ENCODE assay signal across 8 mouse cellular contexts in the genomic region with DNA sequence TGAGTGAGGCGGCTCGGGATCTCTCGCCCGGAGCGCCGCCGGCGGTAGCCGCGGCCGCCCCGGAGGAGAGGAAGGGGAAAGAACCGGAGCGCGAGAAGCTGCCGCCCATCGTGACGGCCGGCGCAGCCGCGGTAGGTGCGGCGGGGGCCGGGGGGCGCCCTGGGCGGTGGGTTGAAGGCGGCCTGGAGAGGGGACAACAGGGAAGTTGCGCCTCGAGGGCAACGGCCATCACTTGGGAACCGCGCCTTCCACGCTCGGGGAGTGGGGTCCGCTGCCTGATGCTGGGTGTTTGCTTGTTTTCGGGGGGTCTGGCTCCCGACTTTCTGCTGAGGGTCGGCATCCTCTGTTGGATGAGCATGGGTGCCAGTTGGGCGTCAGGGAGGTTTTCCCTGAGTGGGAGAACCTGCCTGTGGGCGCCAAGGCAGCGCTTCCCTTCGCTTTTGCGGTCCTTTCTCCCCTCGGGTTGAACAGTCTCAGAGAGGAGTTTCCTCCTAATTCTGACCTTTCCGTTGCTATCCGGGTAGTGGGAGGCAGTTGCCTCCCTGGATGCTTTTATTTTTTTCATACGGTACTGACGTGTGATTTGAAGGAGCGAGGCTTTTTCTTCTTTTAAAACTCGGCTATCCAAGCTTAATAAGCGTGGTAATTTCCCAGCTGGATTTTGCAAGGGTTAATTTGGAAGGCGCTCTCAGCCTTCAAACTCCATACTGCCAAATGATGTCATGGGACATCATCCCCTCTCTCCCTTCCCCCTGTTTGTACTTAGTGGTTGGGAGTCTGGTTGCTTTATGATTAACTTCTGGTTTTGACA. TPM values are rescaled to one million over a fixed set of nuclear protein-coding genes. Genes with fewer than 3 reads are reported as not detected.
A peak's percentile ranks its signal among the peaks of the same experiment; 100 is the strongest.
DNase-seq lines count a peak whose midpoint lies in the region; ATAC-seq and TF ChIP-seq lines count a peak whose summit lies in the region.

No protein-coding gene starts in this region.

- H3K4me3 ChIP-seq in CH12.LX (replicated peaks in 1 of 3; ENCODE audit: low read depth in 2 of 3, low read length in 2 of 3, poor library complexity in 1 of 3): peak overlapping the region; percentile 23 to 73 (median 68)
- peak overlapping the region; percentile 71 for H3K4me3 ChIP-seq in cortical plate, adult 2 months (ENCODE audit: insufficient read depth, low read length)
- H3K4me3 ChIP-seq in macrophage (ENCODE audit: inconsistent target): peak overlapping the region; percentile 40
- peak overlapping the region; percentile 81 for H3K4me3 ChIP-seq in stomach, postnatal 0 days (ENCODE audit: low read depth, low read length)

- H3K36me3 ChIP-seq in CH12.LX (replicated peaks in 1 of 2; ENCODE audit: control insufficient read depth in 1 of 2, insufficient read depth in 1 of 2, low read length in 1 of 2): no peaks in the 10 kb centered on the region
- H3K36me3 ChIP-seq in macrophage (ENCODE audit: inconsistent target): no peaks in the 10 kb centered on the region
- H3K36me3 ChIP-seq in stomach, postnatal 0 days (ENCODE audit: control insufficient read depth, insufficient read depth, low read length): no peaks in the 10 kb centered on the region

- H3K27ac ChIP-seq in CH12.LX (ENCODE audit: insufficient read depth, low read depth) (no peak overlapping the region), macrophage (no peak overlapping the region)
- H3K27ac ChIP-seq in cortical plate, adult 2 months (ENCODE audit: insufficient read depth, low read length): peak overlapping the region; percentile 90
- H3K27ac ChIP-seq in stomach, postnatal 0 days (replicated peaks): peak overlapping the region; percentile 87

- peak overlapping the region; percentile 65 for H3K9ac ChIP-seq in CH12.LX (ENCODE audit: insufficient read depth, low read depth)
- peak overlapping the region; percentile 87 for H3K9ac ChIP-seq in stomach, postnatal 0 days (ENCODE audit: low read length)

- no peak; a peak in 1 of 4 replicates for TF ChIP-seq CTCF in CH12.LX (conservative IDR thresholded peaks at IDR 0.05 in 1 of 2, IDR thresholded peaks at IDR 0.05 in 1 of 2; ENCODE audit: low read depth in 2 of 2, low read length in 2 of 2)
- TF ChIP-seq CTCF in cortical plate, adult 2 months (IDR thresholded peaks at IDR 0.05; ENCODE audit: extremely low read depth, insufficient read depth, low read length): no peak
- no peak for TF ChIP-seq CTCF in stomach, postnatal 0 days (IDR thresholded peaks at IDR 0.05; ENCODE audit: low read depth)

- 4% methylated on average over 34 of the region's 53 CpGs for WGBS in macrophage (ENCODE audit: missing documents)
- WGBS in stomach, postnatal 0 days: under 1% methylated on average over 52 of the region's 53 CpGs

- no peak for TF ChIP-seq RAD21 in CH12.LX (IDR thresholded peaks at IDR 0.05; ENCODE audit: low read depth, low read length)

- no peaks in the 10 kb centered on the region for H3K79me2 ChIP-seq in CH12.LX (replicated peaks; ENCODE audit: control insufficient read depth, extremely low read depth, insufficient read depth, poor library complexity, severe bottlenecking)
- no peaks in the 10 kb centered on the region for H3K79me2 ChIP-seq in macrophage (ENCODE audit: inconsistent target)

- H3K4me2 ChIP-seq in CH12.LX (ENCODE audit: insufficient read depth, low read depth, poor library complexity, severe bottlenecking): peak overlapping the region; percentile 92
- peak overlapping the region; percentile 95 for H3K4me2 ChIP-seq in stomach, postnatal 0 days (replicated peaks; ENCODE audit: low read depth)

- peaks cover 0 to 9% of the 10 kb centered on the region in 2 experiments; a peak in 2 of 4 replicates for H3K4me1 ChIP-seq in CH12.LX (ENCODE audit: control insufficient read depth in 1 of 2, insufficient read depth in 2 of 2)
- H3K4me1 ChIP-seq in cortical plate, adult 2 months (ENCODE audit: control insufficient read depth, insufficient read depth, low read length): no peaks in the 10 kb centered on the region
- no peaks in the 10 kb centered on the region for H3K4me1 ChIP-seq in stomach, postnatal 0 days (replicated peaks; ENCODE audit: control insufficient read depth, insufficient read depth)

- peaks cover 28% of the 10 kb centered on the region for H3K27me3 ChIP-seq in CH12.LX (replicated peaks)
- H3K27me3 ChIP-seq in stomach, postnatal 0 days (ENCODE audit: control insufficient read depth, insufficient read depth, low read length): no peaks in the 10 kb centered on the region

- peak; percentile 55 for DNase-seq in kidney, adult 18-20 months
- no peak for DNase-seq in kidney, postnatal 4 days
- DNase-seq in CH12.LX (ENCODE audit: extremely low read depth): no peak
- DNase-seq in gastrocnemius, postnatal 25 days: peak; percentile 46
- peak; percentile 34 for DNase-seq in kidney, adult 9 months
- DNase-seq in stomach, postnatal 0 days (ENCODE audit: low spot score): no peak

- no peaks in the 10 kb centered on the region for H3K9me3 ChIP-seq in CH12.LX (replicated peaks; ENCODE audit: low read length)
- no peaks in the 10 kb centered on the region for H3K9me3 ChIP-seq in stomach, postnatal 0 days (ENCODE audit: control insufficient read depth, low read length)

- dilution Hi-C loops in CH12.LX (cut with MboI; ENCODE audit: extremely low pct_ligation_motif_present, extremely low pct_unique_long_range_greater_than_20kb, low sequenced_read_pairs): no loop called here

- in situ Hi-C loops in CH12.LX (cut with MboI; ENCODE audit: low pct_ligation_motif_present, low pct_unique_long_range_greater_than_20kb, low sequenced_read_pairs): no loop called here

- no peak; the same call in 1 of the 2 replicates for ATAC-seq in stomach, postnatal 0 days (ENCODE audit: low FRiP score, low TSS enrichment)

- TF ChIP-seq POLR2A in CH12.LX (IDR thresholded peaks at IDR 0.05; ENCODE audit: low read depth, low read length): no peak
- no peak for TF ChIP-seq POLR2A in cortical plate, adult 2 months (IDR thresholded peaks at IDR 0.05; ENCODE audit: extremely low read depth, insufficient read depth, low read length)

- no peak for TF ChIP-seq EP300 in CH12.LX (IDR thresholded peaks at IDR 0.05; ENCODE audit: low read length)
- no peak for TF ChIP-seq EP300 in stomach, postnatal 0 days (optimal IDR thresholded peaks at IDR 0.05)

TF ChIP-seq in CH12.LX, 34 proteins besides CTCF, POLR2A, EP300 and RAD21:
- TF ChIP-seq USF2 (conservative IDR thresholded peaks at IDR 0.05; ENCODE audit: low read depth, low read length): no peak
- peak; percentile 87; the same call in 1 of the 2 replicates for TF ChIP-seq UBTF (IDR thresholded peaks at IDR 0.05; ENCODE audit: low read depth, low read length)
- no peak for TF ChIP-seq ELF1 (IDR thresholded peaks at IDR 0.05; ENCODE audit: low read depth, low read length)
- TF ChIP-seq BHLHE40 (IDR thresholded peaks at IDR 0.05; ENCODE audit: low read depth, low read length): no peak
- no peak for TF ChIP-seq ZC3H11A (IDR thresholded peaks at IDR 0.05; ENCODE audit: low read depth, low read length)
- peak; percentile 51 for TF ChIP-seq NRF1 (IDR thresholded peaks at IDR 0.05; ENCODE audit: low read depth, low read length)

RNA-seq across cellular contexts. Expression of gene Hectd2, which starts 0.6 kb away (rescaled TPM):
- 0.08 TPM in 2 replicates for total RNA-seq in CH12.LX (2012; rRNA removed)
- total RNA-seq in CH12.LX (2014; rRNA removed): 0.49 and 0.78 TPM in 2 replicates
- polyA plus RNA-seq in CH12.LX (2012; ENCODE audit: insufficient read length, low read depth): 0.56 and 0.70 TPM in 2 replicates
- 12.8 and 15.0 TPM in 2 replicates for polyA plus RNA-seq in cortical plate, adult 2 months (2012; rRNA removed)
- total RNA-seq in gastrocnemius, postnatal 25 days (2021): 1 to 10 TPM; 2.9 to 4.7 TPM
- total RNA-seq in macrophage (2018; cell fraction: chromatin; rRNA removed): 1 to 10 TPM; 1.3 to 9.6 (median 2.1) TPM
- under 1 TPM; 0.07 to 0.67 (median 0.27) TPM for total RNA-seq in macrophage (2018; cell fraction: cytosol; rRNA removed)
- total RNA-seq in macrophage (2018; cell fraction: nucleus; rRNA removed): 10 to 100 TPM in 1 of 26 experiments, 1 to 10 TPM in 23, under 1 TPM in 2; 0.75 to 17.9 (median 1.8) TPM
- 0.22 to 0.38 TPM (median 0.24 TPM) in 3 replicates for polyA plus RNA-seq in macrophage (2018)
- polyA plus RNA-seq in stomach, postnatal 0 days (2015; fragmentation: Nextera tagmentation; extraction: Ambion mirVana): 1.4 TPM in 2 replicates

Comparison
In these comparisons a context has a peak if more than half of its experiments do, and no peak if none do; other contexts are left out.
1. DNase-seq: peak in kidney, adult 18-20 months (single experiment), gastrocnemius, postnatal 25 days (single experiment) and kidney, adult 9 months (single experiment); none in kidney, postnatal 4 days (0 of 2), CH12.LX (single experiment) and stomach, postnatal 0 days (single experiment).
2. H3K27ac ChIP-seq: peak in cortical plate, adult 2 months (single experiment) and stomach, postnatal 0 days (single experiment); none in CH12.LX (single experiment) and macrophage (single experiment).
3. Peak in every context shown above with its lines, with median percentiles within 50 percentile points of each other: H3K4me3 ChIP-seq.